ENCODE assay signal across 18 mouse cellular contexts in the genomic region with DNA sequence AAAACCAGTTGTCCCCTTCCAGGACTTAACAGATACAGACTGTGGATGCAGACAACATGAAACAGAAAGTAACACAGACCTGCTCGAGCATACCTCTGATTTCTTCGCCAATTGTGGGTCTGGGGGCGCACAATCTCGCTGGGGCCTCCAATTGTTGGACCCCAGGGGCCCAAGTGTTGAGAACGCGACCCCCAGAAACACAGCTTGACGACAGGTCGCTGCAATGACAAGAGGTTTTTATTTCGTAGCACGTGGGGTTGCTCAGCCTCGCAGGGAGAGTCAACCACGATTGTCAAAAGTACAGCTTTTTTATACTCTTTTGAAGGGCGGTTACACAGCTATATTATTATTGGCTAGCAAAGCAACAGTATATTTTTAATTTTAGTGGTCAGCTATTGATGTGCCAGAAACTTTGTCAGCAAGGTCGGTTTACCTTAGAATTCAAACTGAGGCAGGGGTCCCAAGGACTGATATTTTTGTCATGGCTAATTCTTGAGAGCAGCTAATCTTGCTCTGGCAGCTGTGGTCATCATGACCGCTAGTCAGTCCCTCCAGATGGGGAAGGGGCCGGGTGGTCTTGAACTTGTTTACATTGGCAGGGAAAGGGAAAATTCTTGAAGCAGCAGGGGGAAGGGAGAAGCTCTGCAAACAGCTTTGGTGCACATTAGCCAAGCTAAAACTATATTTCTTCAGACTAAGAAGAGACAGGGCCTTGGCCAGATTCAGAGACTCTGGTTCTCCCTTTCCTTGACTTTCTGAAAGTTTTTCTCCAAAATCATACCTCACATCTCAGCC. TPM values are rescaled to one million over a fixed set of nuclear protein-coding genes. Genes with fewer than 3 reads are reported as not detected.
DNase-seq lines count a peak whose midpoint lies in the region; ATAC-seq and TF ChIP-seq lines count a peak whose summit lies in the region.
"Had no signal": no experiment of that assay in that cellular context is flagged by ENCODE, and none has a peak within 500 bp of the region (broad histone marks: within the 10 kb centered on the region; RNA-seq: fewer than 3 reads in every experiment).

No protein-coding gene starts in this region.

- H3K79me2 ChIP-seq in CH12.LX (replicated peaks; ENCODE audit: control insufficient read depth, extremely low read depth, insufficient read depth, poor library complexity, severe bottlenecking), result no peaks in the 10 kb centered on the region

- peaks cover 0 to 15% of the 10 kb centered on the region in 2 experiments; a peak in 2 of 4 replicates for H3K4me1 ChIP-seq in CH12.LX (ENCODE audit: control insufficient read depth in 1 of 2, insufficient read depth in 2 of 2)
- no peaks in the 10 kb centered on the region for H3K4me1 ChIP-seq in limb, embryonic 14.5 days (ENCODE audit: control insufficient read depth, insufficient read depth, low read length)
- H3K4me1 ChIP-seq: neural tube, embryonic 13.5 days had no signal

- ATAC-seq in limb, embryonic 14.5 days (ENCODE audit: low FRiP score, low read depth), result no peak
- ATAC-seq: inflammation-experienced regulatory T-cells, adult 6 months had no signal

- peaks cover 42% of the 10 kb centered on the region for H3K27me3 ChIP-seq in CH12.LX (replicated peaks)
- H3K27me3 ChIP-seq in limb, embryonic 14.5 days (ENCODE audit: control insufficient read depth, insufficient read depth, low read length), result no peaks in the 10 kb centered on the region
- H3K27me3 ChIP-seq: neural tube, embryonic 13.5 days had no signal

- peak overlapping the region; percentile 50 for H3K9ac ChIP-seq in CH12.LX (ENCODE audit: insufficient read depth, low read depth)
- no peak overlapping the region for H3K9ac ChIP-seq in limb, embryonic 14.5 days (ENCODE audit: low read depth, low read length, severe bottlenecking)
- H3K9ac ChIP-seq: neural tube, embryonic 13.5 days had no signal

- WGBS in limb, embryonic 14.5 days, result 76% methylated on average over 16 of the region's 16 CpGs

- H3K27ac ChIP-seq in gastrocnemius, adult 2 months, result no peak overlapping the region
- no peak overlapping the region for H3K27ac ChIP-seq in CH12.LX (ENCODE audit: insufficient read depth, low read depth)
- peak overlapping the region; percentile 45 for H3K27ac ChIP-seq in limb, embryonic 14.5 days (replicated peaks; ENCODE audit: low read depth, low read length)
- H3K27ac ChIP-seq: neural tube, embryonic 13.5 days had no signal

- intact Hi-C loops in gastrocnemius, adult 2 months (cut with DNase I), result no loop called here

- no peaks in the 10 kb centered on the region for H3K36me3 ChIP-seq in CH12.LX (replicated peaks in 1 of 2; ENCODE audit: control insufficient read depth in 1 of 2, insufficient read depth in 1 of 2, low read length in 1 of 2)
- H3K36me3 ChIP-seq in limb, embryonic 14.5 days (ENCODE audit: control insufficient read depth, insufficient read depth, low read length), result no peaks in the 10 kb centered on the region
- H3K36me3 ChIP-seq: neural tube, embryonic 13.5 days had no signal

- in situ Hi-C loops in CH12.LX (cut with MboI; ENCODE audit: low pct_ligation_motif_present, low pct_unique_long_range_greater_than_20kb, low sequenced_read_pairs), result no loop called here

- no peak for TF ChIP-seq CTCF in gastrocnemius, adult 2 months (IDR thresholded peaks at IDR 0.05)
- no peak for TF ChIP-seq CTCF in CH12.LX (conservative IDR thresholded peaks at IDR 0.05 in 1 of 2, IDR thresholded peaks at IDR 0.05 in 1 of 2; ENCODE audit: low read depth in 2 of 2, low read length in 2 of 2)

- TF ChIP-seq POLR2A in CH12.LX (IDR thresholded peaks at IDR 0.05; ENCODE audit: low read depth, low read length), result no peak
- no peak for TF ChIP-seq POLR2A in limb, embryonic 14.5 days (IDR thresholded peaks at IDR 0.05; ENCODE audit: borderline replicate concordance, extremely low read depth, insufficient read depth, insufficient read length)

- no peak for TF ChIP-seq RAD21 in CH12.LX (IDR thresholded peaks at IDR 0.05; ENCODE audit: low read depth, low read length)

- dilution Hi-C loops in CH12.LX (cut with MboI; ENCODE audit: extremely low pct_ligation_motif_present, extremely low pct_unique_long_range_greater_than_20kb, low sequenced_read_pairs), result no loop called here

- no peak for DNase-seq in gastrocnemius, adult 2 months
- DNase-seq in gastrocnemius, postnatal 25 days, result no peak
- peak; percentile 53 to 57 for DNase-seq in kidney, postnatal 4 days
- DNase-seq in kidney, postnatal 36 days, result no peak
- DNase-seq in CH12.LX (ENCODE audit: extremely low read depth), result no peak
- DNase-seq in limb, embryonic 14.5 days (ENCODE audit: low spot score), result no peak
- no peak for DNase-seq in layer of hippocampus, adult 8-10 months (ENCODE audit: low spot score in 2 of 2)
- no peak for DNase-seq in urinary bladder, postnatal 10 days (ENCODE audit: low spot score)
- DNase-seq: gastrocnemius, postnatal 14 days; layer of hippocampus, postnatal 36 days; retina, postnatal 1 day had no signal

- peak overlapping the region; percentile 84 for H3K4me2 ChIP-seq in CH12.LX (ENCODE audit: insufficient read depth, low read depth, poor library complexity, severe bottlenecking)
- no peak overlapping the region for H3K4me2 ChIP-seq in limb, embryonic 14.5 days (replicated peaks; ENCODE audit: low read depth, low read length, severe bottlenecking)
- H3K4me2 ChIP-seq: heart, embryonic 11.5 days had no signal

- peak overlapping the region; percentile 1; the same call in 1 of the 2 replicates for H3K4me3 ChIP-seq in gastrocnemius, adult 2 months
- H3K4me3 ChIP-seq in CH12.LX (replicated peaks in 1 of 3; ENCODE audit: low read depth in 2 of 3, low read length in 2 of 3, poor library complexity in 1 of 3), result peak overlapping the region; percentile 37 to 60 (median 53)
- H3K4me3 ChIP-seq in limb, embryonic 14.5 days (replicated peaks; ENCODE audit: low read length), result no peak overlapping the region
- H3K4me3 ChIP-seq: neural tube, embryonic 13.5 days had no signal

- peaks cover 4% of the 10 kb centered on the region for H3K9me3 ChIP-seq in CH12.LX (replicated peaks; ENCODE audit: low read length)
- no peaks in the 10 kb centered on the region for H3K9me3 ChIP-seq in limb, embryonic 14.5 days (ENCODE audit: control insufficient read depth, low read length)
- H3K9me3 ChIP-seq: megakaryocyte, embryonic 14.5 days; neural tube, embryonic 13.5 days had no signal

- TF ChIP-seq EP300 in CH12.LX (IDR thresholded peaks at IDR 0.05; ENCODE audit: low read length), result no peak

TF ChIP-seq in CH12.LX, 34 proteins besides CTCF, POLR2A, EP300 and RAD21 (continues in another document):
- TF ChIP-seq BHLHE40 (IDR thresholded peaks at IDR 0.05; ENCODE audit: low read depth, low read length) (no peak), CHD2 (IDR thresholded peaks at IDR 0.05; ENCODE audit: low read length) (no peak), GABPA (IDR thresholded peaks at IDR 0.05; ENCODE audit: insufficient replicate concordance, low read depth, low read length) (no peak), POLR2AphosphoS2 (IDR thresholded peaks at IDR 0.05; ENCODE audit: low read depth, low read length) (no peak), USF1 (IDR thresholded peaks at IDR 0.05; ENCODE audit: low read depth, low read length) (no peak)

RNA-seq across cellular contexts. Expression of a gene that starts 0.7 kb away (rescaled TPM):
- 1 to 10 TPM in 1 of 2 experiments, under 1 TPM in 1; 0.56 to 1.1 TPM for total RNA-seq in gastrocnemius, adult 2 months (2021)
- 1 to 10 TPM in 1 of 2 experiments, under 1 TPM in 1; 0.54 to 1.0 TPM for total RNA-seq in gastrocnemius, postnatal 25 days (2021)
- total RNA-seq in CH12.LX (2012; rRNA removed), result not detected in 2 replicates
- total RNA-seq in CH12.LX (2014; rRNA removed), result not detected in 2 replicates
- polyA plus RNA-seq in CH12.LX (2012; ENCODE audit: insufficient read length, low read depth), result not detected in 2 replicates
- polyA plus RNA-seq in limb, embryonic 14.5 days (2012; rRNA removed), result 2.1 and 3.3 TPM in 2 replicates
- polyA plus RNA-seq in limb, embryonic 14.5 days (2014; fragmentation: Nextera tagmentation; extraction: Ambion mirVana), result 1.0 and 1.4 TPM in 2 replicates
- total RNA-seq in layer of hippocampus, adult 8-10 months (2022), result 1 to 10 TPM; 2.1 to 6.6 (median 3.4) TPM
- polyA plus RNA-seq: inflammation-experienced regulatory T-cells, adult 6 months; limb, embryonic 11.5 days had no signal

RNA-seq across cellular contexts. Expression of a gene that starts 9.9 kb away (rescaled TPM):
- total RNA-seq in gastrocnemius, adult 2 months (2021), result under 1 TPM in 1 of 2 experiments, not detected in 1; 0.98 TPM
- total RNA-seq in gastrocnemius, postnatal 25 days (2021), result 1 to 10 TPM in 1 of 2 experiments, under 1 TPM in 1; 0.88 to 1.2 TPM
- total RNA-seq in CH12.LX (2012; rRNA removed) (not detected in 2 replicates), CH12.LX (2014; rRNA removed) (not detected in 2 replicates)
- not detected in 2 replicates for polyA plus RNA-seq in CH12.LX (2012; ENCODE audit: insufficient read length, low read depth)
- 1.1 TPM in 1 of 2 replicates, not detected in the other for polyA plus RNA-seq in limb, embryonic 14.5 days (2012; rRNA removed)
- polyA plus RNA-seq in limb, embryonic 14.5 days (2014; fragmentation: Nextera tagmentation; extraction: Ambion mirVana), result 0.61 and 1.1 TPM in 2 replicates
- total RNA-seq in layer of hippocampus, adult 8-10 months (2022), result 1 to 10 TPM in 3 of 4 experiments, not detected in 1; 1.5 to 4.1 (median 1.7) TPM
- total RNA-seq: midbrain, postnatal 0 days had no signal
- polyA plus RNA-seq: heart, embryonic 11.5 days; inflammation-experienced regulatory T-cells, adult 6 months; limb, embryonic 11.5 days had no signal

RNA-seq across cellular contexts. Expression of a gene that starts 16.9 kb away (rescaled TPM):
- total RNA-seq in gastrocnemius, adult 2 months (2021), result 10 to 100 TPM in 1 of 2 experiments, 1 to 10 TPM in 1; 9.9 to 10.1 TPM
- total RNA-seq in gastrocnemius, postnatal 25 days (2021), result 10 to 100 TPM in 1 of 2 experiments, 1 to 10 TPM in 1; 8.3 to 11.6 TPM
- total RNA-seq in CH12.LX (2012; rRNA removed), result 11.0 and 11.4 TPM in 2 replicates
- 4.1 and 4.8 TPM in 2 replicates for total RNA-seq in CH12.LX (2014; rRNA removed)
- 6.6 and 7.4 TPM in 2 replicates for polyA plus RNA-seq in CH12.LX (2012; ENCODE audit: insufficient read length, low read depth)
- polyA plus RNA-seq in limb, embryonic 14.5 days (2012; rRNA removed), result 86.6 and 108 TPM in 2 replicates
- 61.6 and 63.1 TPM in 2 replicates for polyA plus RNA-seq in limb, embryonic 14.5 days (2014; fragmentation: Nextera tagmentation; extraction: Ambion mirVana)
- 100 to 1,000 TPM; 105 to 142 (median 118) TPM for total RNA-seq in layer of hippocampus, adult 8-10 months (2022)

RNA-seq across cellular contexts. Expression of a gene that starts 28.1 kb away (rescaled TPM):
- total RNA-seq in gastrocnemius, adult 2 months (2021), result 10 to 100 TPM; 21.2 to 25.5 TPM
- 10 to 100 TPM; 25.1 to 25.8 TPM for total RNA-seq in gastrocnemius, postnatal 25 days (2021)
- 21.3 and 28.7 TPM in 2 replicates for total RNA-seq in CH12.LX (2012; rRNA removed)
- total RNA-seq in CH12.LX (2014; rRNA removed), result 45.5 and 46.6 TPM in 2 replicates
- 73.3 and 78.5 TPM in 2 replicates for polyA plus RNA-seq in CH12.LX (2012; ENCODE audit: insufficient read length, low read depth)
- 55.6 and 62.0 TPM in 2 replicates for polyA plus RNA-seq in limb, embryonic 14.5 days (2012; rRNA removed)
- 51.8 and 54.9 TPM in 2 replicates for polyA plus RNA-seq in limb, embryonic 14.5 days (2014; fragmentation: Nextera tagmentation; extraction: Ambion mirVana)
- 10 to 100 TPM; 36.4 to 40.2 (median 37.6) TPM for total RNA-seq in layer of hippocampus, adult 8-10 months (2022)

RNA-seq across cellular contexts. Expression of a gene that starts 29.9 kb away (rescaled TPM):
- under 1 TPM; 0.33 to 0.36 TPM for total RNA-seq in gastrocnemius, adult 2 months (2021)
- not detected for total RNA-seq in gastrocnemius, postnatal 25 days (2021)
- total RNA-seq in CH12.LX (2012; rRNA removed) (0.98 and 1.6 TPM in 2 replicates), CH12.LX (2014; rRNA removed) (0.74 TPM in 2 replicates)
- 1.3 TPM in 1 of 2 replicates, not detected in the other for polyA plus RNA-seq in CH12.LX (2012; ENCODE audit: insufficient read length, low read depth)
- polyA plus RNA-seq in limb, embryonic 14.5 days (2012; rRNA removed), result 0.60 and 0.63 TPM in 2 replicates
- polyA plus RNA-seq in limb, embryonic 14.5 days (2014; fragmentation: Nextera tagmentation; extraction: Ambion mirVana), result 0.55 and 1.1 TPM in 2 replicates
- total RNA-seq in layer of hippocampus, adult 8-10 months (2022), result 1 to 10 TPM; 3.5 to 7.4 (median 4.8) TPM
- total RNA-seq: heart, postnatal 4 days had no signal

Comparison
In these comparisons a context has a peak if more than half of its experiments do, and no peak if none do; other contexts are left out.
1. DNase-seq: peak in kidney, postnatal 4 days (2 of 2); none in gastrocnemius, adult 2 months (single experiment), gastrocnemius, postnatal 25 days (single experiment), kidney, postnatal 36 days (0 of 2), CH12.LX (single experiment), limb, embryonic 14.5 days (single experiment), layer of hippocampus, adult 8-10 months (0 of 2) and urinary bladder, postnatal 10 days (single experiment).
2. RNA of a gene that starts 16.9 kb away (total RNA-seq): 105 to 142 TPM in layer of hippocampus, adult 8-10 months; 8.3 to 11.6 TPM in gastrocnemius, postnatal 25 days, 4.1 to 11.4 TPM in CH12.LX and 9.9 to 10.1 TPM in gastrocnemius, adult 2 months; every median in the first group is over 4 times any median in the second.